Mouse (Mus musculus) erythroblast, embryonic 14.5 days (primary cell): ENCODE measurements around the gene Slc16a11. TPM values are rescaled to one million over a fixed set of nuclear protein-coding genes. Genes with fewer than 3 reads are reported as not detected.

ENCODE experiments used
- H3K27me3 ChIP-seq: 2 replicates; pipeline ENCODE4 v1.6.1; 2012; ENCODE audit warnings: inconsistent platforms; ENCODE audit not compliant: control insufficient read depth
- H3K36me3 ChIP-seq: 2 replicates; pipeline ENCODE4 v1.6.1; 2012; ENCODE audit warnings: mild to moderate bottlenecking, inconsistent platforms; ENCODE audit not compliant: control insufficient read depth
- H3K4me1 ChIP-seq: 2 replicates; pipeline ENCODE4 v1.6.1; 2012; ENCODE audit warnings: inconsistent platforms; ENCODE audit not compliant: control insufficient read depth
- H3K4me3 ChIP-seq: replicated peaks from 2 replicates; pipeline ENCODE3; 2012; ENCODE audit warnings: moderate library complexity, mild to moderate bottlenecking, inconsistent platforms
- H3K9me3 ChIP-seq: 2 replicates; pipeline ENCODE4 v1.6.1; 2012; ENCODE audit warnings: low read length, inconsistent platforms, mixed read lengths; ENCODE audit not compliant: control insufficient read depth
- GATA1 ChIP-seq: IDR thresholded peaks from 2 replicates; pipeline ENCODE4 v1.6.1; 2012; ENCODE audit warnings: low read length, inconsistent platforms, mixed read lengths
- TAL1 ChIP-seq: IDR thresholded peaks from 3 replicates; pipeline ENCODE4 v1.6.1; 2012; ENCODE audit warnings: low read length, inconsistent platforms, mixed read lengths
- polyA plus RNA-seq: library from polyadenylated mRNA; stranded (reverse); fragments of >175 nt; gene quantifications from 2 replicates; pipeline ENCODE4 v1.2.3, GENCODE M21; 2012

Gene Slc16a11
- polyA plus RNA-seq, 1 experiment: not detected

DNA sequence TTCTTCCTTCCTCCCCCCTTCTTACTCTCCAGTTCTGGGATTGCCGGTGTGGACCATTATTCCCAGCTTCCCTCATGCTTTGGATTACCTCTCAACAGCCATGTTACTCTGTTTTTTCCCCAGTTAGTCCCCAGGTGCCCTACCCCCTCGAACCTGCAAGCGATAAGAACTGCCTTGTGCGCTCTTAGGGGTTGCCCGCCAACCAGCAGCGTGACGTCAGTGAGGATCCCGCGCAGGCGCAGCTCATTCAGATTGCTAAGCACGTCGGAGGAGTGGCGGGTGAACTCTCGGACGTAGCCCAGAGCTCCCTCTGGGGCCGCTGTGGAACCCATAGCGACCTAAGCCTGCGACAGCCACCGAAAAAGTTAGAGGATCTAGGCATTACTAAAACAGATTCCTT, 16.3 kb downstream of the Slc16a11 start:
- peaks cover 41% of the 10 kb centered on the region for H3K27me3 ChIP-seq
- peak overlapping the region; percentile 60 for H3K4me3 ChIP-seq
- TF ChIP-seq TAL1: no peak
- peak; percentile 23; the same call in 1 of the 2 replicates for TF ChIP-seq GATA1
- peaks cover 10% of the 10 kb centered on the region for H3K36me3 ChIP-seq
- peaks cover 80% of the 10 kb centered on the region for H3K4me1 ChIP-seq
- H3K9me3 ChIP-seq: no peaks in the 10 kb centered on the region

DNA sequence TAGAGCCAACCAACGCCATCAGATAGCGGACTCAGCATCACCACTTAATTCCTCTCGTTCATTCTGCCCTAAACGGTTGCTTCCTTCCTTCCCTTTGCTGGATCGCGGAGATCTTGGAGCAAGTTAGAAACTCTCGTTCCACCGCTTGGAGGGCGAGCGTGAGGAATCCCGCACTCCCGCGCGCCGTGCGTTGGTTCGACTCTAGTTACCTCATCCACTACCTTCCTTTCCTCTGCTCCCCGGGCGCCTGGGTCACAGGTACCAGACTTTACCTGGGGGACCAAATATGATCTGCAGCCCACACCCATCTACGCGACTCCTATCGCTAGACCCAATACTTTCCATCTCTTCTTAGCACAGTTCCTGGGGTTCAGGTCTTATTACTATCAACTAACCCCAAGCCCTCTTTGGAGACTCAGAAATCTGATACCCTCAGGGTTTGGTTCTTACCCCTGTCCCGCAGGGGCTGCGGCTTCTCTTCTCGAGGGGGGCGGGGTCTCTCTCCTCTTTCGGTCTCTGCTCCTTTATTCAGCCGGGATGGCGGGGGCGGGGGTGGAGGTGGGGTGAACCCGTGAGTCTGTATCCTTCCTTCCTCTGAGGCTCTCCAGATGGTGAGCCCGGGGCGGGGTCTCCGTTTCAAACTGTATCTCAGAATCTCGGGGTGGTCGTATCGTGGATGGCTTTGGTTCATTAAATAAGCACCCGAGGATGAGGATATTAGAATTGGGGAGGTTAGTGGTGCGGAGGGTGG, 16.9 kb downstream of the Slc16a11 start, which contains the start of gene Bcl6b:
TSS of gene Bcl6b (minus strand) at position 539 of the 751 bp plus-strand sequence.
- peak within 1 kb of the TSS; percentile 60 for H3K4me3 ChIP-seq
- TF ChIP-seq TAL1 (no peak), GATA1 (peak; percentile 44; the same call in 1 of the 2 replicates)
- peaks cover 41% of the 10 kb centered on the region for H3K27me3 ChIP-seq
- no peaks in the 10 kb centered on the region for H3K9me3 ChIP-seq
- H3K36me3 ChIP-seq: peaks cover 10% of the 10 kb centered on the region
- H3K4me1 ChIP-seq: peaks cover 80% of the 10 kb centered on the region

- peak overlapping the region; percentile 60 for H3K4me3 ChIP-seq
- no peak for TF ChIP-seq GATA1
- TF ChIP-seq TAL1: no peak
- H3K36me3 ChIP-seq: peaks cover 17% of the 10 kb centered on the region
- H3K4me1 ChIP-seq: peaks cover 80% of the 10 kb centered on the region
- no peaks in the 10 kb centered on the region for H3K9me3 ChIP-seq
- H3K27me3 ChIP-seq: peaks cover 41% of the 10 kb centered on the region
Observed at GRCm38 (mm10) chr11:70230239-70230727, 17.7 kb downstream of the Slc16a11 start.

- no peaks in the 10 kb centered on the region for H3K9me3 ChIP-seq
- H3K4me3 ChIP-seq: peak overlapping the region; percentile 14
- peaks cover 30% of the 10 kb centered on the region for H3K36me3 ChIP-seq
- H3K27me3 ChIP-seq: peaks cover 25% of the 10 kb centered on the region
- TF ChIP-seq GATA1 (no peak), TAL1 (no peak)
- H3K4me1 ChIP-seq: peaks cover 80% of the 10 kb centered on the region
Observed at GRCm38 (mm10) chr11:70232546-70232945, 20.0 kb downstream of the Slc16a11 start.

GRCm38 (mm10) chr11:70233016-70233415, 20.5 kb downstream of the Slc16a11 start:
- Histone ChIP-seq H3K4me1 (peaks cover 75% of the 10 kb centered on the region), H3K27me3 (peaks cover 25% of the 10 kb centered on the region), H3K36me3 (peaks cover 32% of the 10 kb centered on the region), H3K9me3 (no peaks in the 10 kb centered on the region), H3K4me3 (no peak overlapping the region)
- TF ChIP-seq GATA1 (no peak), TAL1 (no peak)

DNA sequence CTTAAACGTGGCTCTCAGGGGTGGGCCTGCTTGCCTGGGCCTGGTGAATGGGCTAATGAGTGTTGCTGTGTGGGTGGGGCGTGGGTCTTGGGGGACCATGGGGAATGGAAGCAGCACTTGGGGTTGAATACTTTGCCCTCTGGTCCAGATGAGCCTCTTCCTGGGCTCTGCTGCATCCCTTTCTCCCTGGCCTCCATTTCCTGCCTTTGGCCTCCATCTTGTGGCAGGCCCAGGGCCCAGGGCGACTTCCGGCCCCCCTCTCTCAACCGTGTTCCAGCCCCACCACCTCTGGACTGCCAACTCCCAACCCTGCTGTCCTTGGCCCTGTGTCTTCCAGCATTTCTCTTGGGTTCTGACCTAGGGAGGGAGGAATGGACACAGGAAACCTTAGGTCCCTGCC, 21.5 kb downstream of the Slc16a11 start:
- TF ChIP-seq TAL1 (no peak), GATA1 (no peak)
- peaks cover 34% of the 10 kb centered on the region for H3K36me3 ChIP-seq
- H3K4me3 ChIP-seq: no peak overlapping the region
- peaks cover 16% of the 10 kb centered on the region for H3K27me3 ChIP-seq
- H3K4me1 ChIP-seq: peaks cover 75% of the 10 kb centered on the region
- no peaks in the 10 kb centered on the region for H3K9me3 ChIP-seq

DNA sequence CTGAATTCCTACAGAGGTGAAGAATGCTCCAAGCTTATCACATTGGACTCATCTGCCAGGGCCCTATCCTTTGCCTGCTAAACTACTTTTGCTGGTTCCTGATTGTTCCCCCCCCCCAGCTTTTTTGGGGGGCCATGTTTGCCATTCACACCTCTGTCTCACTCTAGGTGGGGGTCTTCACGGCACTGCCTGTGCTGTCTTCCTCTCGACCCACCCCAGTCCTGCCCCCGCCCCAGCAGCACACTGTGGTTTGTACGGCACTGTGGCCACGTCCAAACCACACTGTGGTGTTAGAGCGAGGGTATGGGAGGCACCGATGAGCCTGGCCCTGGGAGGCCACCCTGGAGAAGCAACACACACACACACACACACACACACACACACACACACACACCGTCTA, 21.9 kb downstream of the Slc16a11 start:
- TF ChIP-seq TAL1: no peak
- TF ChIP-seq GATA1: no peak
- Histone ChIP-seq H3K27me3 (peaks cover 11% of the 10 kb centered on the region), H3K36me3 (peaks cover 34% of the 10 kb centered on the region), H3K4me3 (no peak overlapping the region), H3K4me1 (peaks cover 74% of the 10 kb centered on the region), H3K9me3 (no peaks in the 10 kb centered on the region)

- Histone ChIP-seq H3K4me1 (peaks cover 71% of the 10 kb centered on the region), H3K27me3 (peaks cover 3% of the 10 kb centered on the region), H3K36me3 (peaks cover 34% of the 10 kb centered on the region), H3K9me3 (no peaks in the 10 kb centered on the region), H3K4me3 (no peak overlapping the region)
- TF ChIP-seq TAL1: no peak
- no peak for TF ChIP-seq GATA1
Observed at GRCm38 (mm10) chr11:70235254-70235900, 22.8 kb downstream of the Slc16a11 start.

GRCm38 (mm10) chr11:70236717-70237116, 24.2 kb downstream of the Slc16a11 start:
- Histone ChIP-seq H3K4me1 (peaks cover 74% of the 10 kb centered on the region), H3K27me3 (no peaks in the 10 kb centered on the region; the same call in 1 of the 2 replicates)
- TF ChIP-seq GATA1: no peak
- TF ChIP-seq TAL1: no peak

More at GRCm38 (mm10) chr11:70236717-70237116, 24.2 kb downstream of the Slc16a11 start:
- peak overlapping the region; percentile 88 for H3K4me3 ChIP-seq
- H3K9me3 ChIP-seq: no peaks in the 10 kb centered on the region
- H3K36me3 ChIP-seq: peaks cover 34% of the 10 kb centered on the region
